Mouse (Mus musculus) liver, embryonic 13.5 days (tissue): ENCODE data around the gene Chrna5. TPM values are rescaled to one million over a fixed set of nuclear protein-coding genes. Genes with fewer than 3 reads are reported as not detected.

ENCODE experiments used
- ATAC-seq: fragments of 200-750 bp; cut with Nextera tagmentation; 2 replicates; pipeline ENCODE4 v1.8.0; 2017; ENCODE audit warnings: low read depth, mild to moderate bottlenecking, moderate number of reproducible peaks, moderate library complexity
- DNase-seq: peaks from one replicate; pipeline ENCODE4 v3.0.0; 2022
- H3K27ac ChIP-seq: fragments of 300-500 bp; sonication (generic); 2 replicates; pipeline ENCODE4 v1.5.1; 2015; ENCODE audit warnings: moderate library complexity, mild to moderate bottlenecking, inconsistent platforms
- H3K27me3 ChIP-seq: fragments of 300-500 bp; sonication (generic); 2 replicates; pipeline ENCODE4 v1.6.1; 2015; ENCODE audit warnings: mild to moderate bottlenecking, inconsistent platforms
- H3K36me3 ChIP-seq: fragments of 300-500 bp; sonication (generic); 2 replicates; pipeline ENCODE4 v1.6.1; 2015; ENCODE audit warnings: mild to moderate bottlenecking, inconsistent platforms
- H3K4me1 ChIP-seq: fragments of 300-500 bp; sonication (generic); replicated peaks from 2 replicates; pipeline ENCODE4 v1.6.1; 2015; ENCODE audit warnings: inconsistent platforms
- H3K4me2 ChIP-seq: fragments of 300-500 bp; sonication (generic); 2 replicates; pipeline ENCODE4 v1.6.1; 2015; ENCODE audit warnings: inconsistent platforms, mild to moderate bottlenecking, moderate library complexity
- H3K4me3 ChIP-seq: fragments of 300-500 bp; sonication (generic); replicated peaks from 2 replicates; pipeline ENCODE4 v1.5.1; 2015; ENCODE audit warnings: mild to moderate bottlenecking, inconsistent platforms
- H3K9ac ChIP-seq: fragments of 300-500 bp; sonication (generic); 2 replicates; pipeline ENCODE4 v1.6.1; 2015; ENCODE audit warnings: mild to moderate bottlenecking, inconsistent platforms
- H3K9me3 ChIP-seq: fragments of 300-500 bp; sonication (generic); replicated peaks from 2 replicates; pipeline ENCODE4 v1.6.1; 2016; ENCODE audit warnings: inconsistent platforms
- WGBS: fragments of 180-500 bp; shearing (Covaris S2); methylation state at CpG from one replicate; pipeline ENCODE4 v1.1.7; 2015; ENCODE audit not compliant: insufficient replicate concordance; 5-methylcytosine and 5-hydroxymethylcytosine counted together
- polyA plus RNA-seq: library from polyadenylated mRNA; unstranded; fragments of >200 nt; fragmentation: Nextera tagmentation; extraction: Ambion mirVana; gene quantifications from 2 replicates; pipeline ENCODE4 v1.2.1, GENCODE M21; 2015

Gene Chrna5
- polyA plus RNA-seq, 1 experiment from 2014 or later = 0.03 TPM

DNA sequence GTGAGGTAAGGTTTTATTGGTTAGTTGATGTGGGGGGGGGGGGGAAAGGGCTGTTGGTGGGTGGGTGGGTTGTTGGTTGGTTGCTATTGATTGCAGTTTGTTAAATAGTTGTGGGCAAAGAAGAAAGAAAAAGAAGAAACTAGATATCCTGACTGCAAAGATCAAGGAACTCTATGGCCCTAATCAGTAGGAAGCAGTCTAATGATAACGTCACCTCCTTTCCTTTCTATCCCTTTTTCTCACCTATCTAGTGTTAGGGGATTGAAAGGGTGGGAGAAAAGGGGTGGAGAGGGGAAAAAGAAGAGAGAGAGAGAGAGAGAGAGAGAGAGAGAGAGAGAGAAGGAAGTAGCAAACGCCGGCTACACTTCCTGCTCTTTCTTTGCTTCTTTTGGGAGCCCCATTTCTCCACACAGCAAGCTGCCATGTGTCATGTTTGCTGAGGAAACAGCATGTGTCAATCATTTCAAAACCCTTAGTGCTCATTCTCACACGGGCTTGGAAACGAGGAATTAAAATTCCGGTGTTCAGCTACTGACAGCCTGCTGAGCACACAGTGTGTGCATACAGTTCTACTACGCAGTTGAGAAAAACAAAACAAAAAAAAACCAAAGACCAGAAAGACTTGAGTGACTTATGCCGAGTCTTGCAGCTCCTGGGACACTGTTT, 10.6 kb upstream of the Chrna5 start:
- H3K9me3 ChIP-seq = no peaks in the 10 kb centered on the region
- H3K4me1 ChIP-seq = no peaks in the 10 kb centered on the region
- no peak for ATAC-seq
- H3K4me3 ChIP-seq = no peak overlapping the region
- H3K36me3 ChIP-seq = no peaks in the 10 kb centered on the region
- no peak overlapping the region for H3K27ac ChIP-seq
- no peak overlapping the region for H3K4me2 ChIP-seq
- DNase-seq = no peak
- 0 out of 2 replicates have a peak, but pooled peaks cover 4% of the 10 kb centered on the region for H3K27me3 ChIP-seq
- H3K9ac ChIP-seq = no peak overlapping the region
- WGBS = 25% methylated on average over 8 of the region's 8 CpGs

DNA sequence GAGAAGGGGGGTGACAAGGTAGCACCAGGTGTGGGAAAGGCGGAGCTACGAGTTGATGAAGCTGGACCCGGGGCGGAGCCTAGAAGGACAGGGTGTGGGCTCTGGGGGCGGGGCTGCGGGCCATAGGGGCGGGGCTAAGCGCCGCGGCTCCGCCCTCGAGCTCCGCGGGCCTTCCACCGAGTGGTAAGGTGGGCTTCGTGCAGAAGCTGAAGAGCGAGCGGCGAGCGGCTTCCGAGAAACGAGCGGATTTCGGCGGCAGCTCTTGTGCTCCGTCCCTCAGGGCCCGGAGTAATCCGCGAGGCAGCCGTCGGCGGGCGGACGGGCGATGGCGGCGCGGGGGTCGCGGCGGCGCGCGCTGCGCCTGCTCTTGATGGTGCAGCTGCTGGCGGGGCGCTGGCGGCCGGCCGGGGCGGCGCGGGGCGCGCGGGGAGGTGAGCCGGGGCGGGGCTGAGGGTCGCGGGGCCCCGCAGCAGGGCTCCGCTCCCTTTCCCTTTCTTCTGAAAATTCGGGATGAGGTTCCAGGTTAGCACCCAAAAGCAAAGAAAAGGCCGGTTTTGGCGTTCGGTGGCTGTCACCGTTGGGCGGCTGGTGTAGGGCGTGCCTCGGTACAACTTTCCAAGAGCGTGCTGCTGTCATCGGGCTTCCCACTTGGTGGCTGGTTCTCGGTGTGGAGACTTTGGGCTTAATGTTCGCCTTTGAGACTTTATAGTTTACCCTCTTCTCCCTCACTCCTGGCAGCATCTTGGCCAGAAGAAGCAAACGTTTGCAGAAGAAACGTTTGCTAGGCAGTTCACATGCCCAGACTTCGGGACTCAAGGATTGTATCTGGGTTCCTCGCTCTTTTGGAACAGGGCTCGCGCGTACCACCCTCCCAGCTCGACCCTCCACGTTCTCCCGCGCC, 861 bp downstream of the Chrna5 start:
- 0 out of 2 replicates have a peak, but pooled peaks have one; percentile 57 for ATAC-seq

DNA sequence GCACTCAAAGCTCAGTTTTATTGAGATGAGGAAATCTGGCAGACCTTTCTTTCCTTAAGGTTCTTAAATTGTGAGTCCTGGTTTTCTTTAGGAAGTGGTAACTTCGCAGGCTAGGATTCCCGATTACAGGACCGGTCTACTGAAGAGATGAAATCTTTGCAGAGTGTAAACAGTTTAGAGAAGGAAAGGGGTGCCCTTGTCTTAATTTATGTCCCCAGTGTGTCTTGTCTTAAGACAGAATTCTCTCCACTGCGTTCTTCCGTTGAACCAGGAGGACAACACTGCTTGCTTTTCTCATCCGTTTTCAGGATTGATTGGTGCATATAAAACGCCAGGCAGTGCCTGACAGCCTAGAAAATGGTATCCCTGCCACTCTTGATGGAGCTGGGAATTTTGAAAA, 1.7 kb downstream of the Chrna5 start:
- Histone ChIP-seq H3K4me1 (peaks cover 16% of the 10 kb centered on the region), H3K36me3 (no peaks in the 10 kb centered on the region), H3K4me3 (0 out of 2 replicates have a peak overlapping the region, but pooled peaks have one; percentile 62), H3K9me3 (no peaks in the 10 kb centered on the region), H3K27ac (no peak overlapping the region), H3K4me2 (peak overlapping the region; percentile 81; the same call in 1 of the 2 replicates), H3K9ac (no peak overlapping the region), H3K27me3 (peaks cover 58% of the 10 kb centered on the region)
- ATAC-seq = no peak
- WGBS = 16% methylated on average over 7 of the region's 7 CpGs
- no peak for DNase-seq

More for the DNA sequence above, 861 bp downstream of the Chrna5 start:
- peak overlapping the region; percentile 62 for H3K4me3 ChIP-seq
- no peaks in the 10 kb centered on the region for H3K36me3 ChIP-seq
- peak overlapping the region; percentile 81 for H3K4me2 ChIP-seq
- 2% methylated on average over 84 of the region's 85 CpGs for WGBS
- 0 out of 2 replicates have a peak overlapping the region, but pooled peaks have one; percentile 9 for H3K9ac ChIP-seq
- H3K9me3 ChIP-seq = no peaks in the 10 kb centered on the region
- no peak overlapping the region for H3K27ac ChIP-seq
- peak; percentile 29 for DNase-seq
- H3K27me3 ChIP-seq = peaks cover 60% of the 10 kb centered on the region
- H3K4me1 ChIP-seq = peaks cover 16% of the 10 kb centered on the region

DNA sequence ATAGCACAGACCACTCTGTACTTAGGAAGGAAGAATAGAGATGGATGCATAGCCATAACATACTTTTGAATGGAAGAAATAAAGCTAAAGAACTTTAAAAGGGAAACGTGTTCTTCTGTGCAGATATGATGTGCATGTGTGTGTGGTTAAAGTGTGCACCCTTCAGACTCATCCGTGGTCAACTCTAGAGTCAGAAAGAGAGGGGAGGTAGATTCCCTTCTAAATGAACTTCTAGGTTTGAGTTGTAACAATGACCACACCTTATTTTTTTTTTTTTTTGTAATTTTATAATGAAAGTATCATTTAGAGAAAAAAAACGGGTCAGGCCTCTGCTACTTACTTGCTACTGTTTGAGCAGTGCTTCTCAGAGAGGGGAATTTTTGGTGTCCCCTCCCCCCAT, 9.7 kb downstream of the Chrna5 start:
- Histone ChIP-seq H3K9me3 (no peaks in the 10 kb centered on the region), H3K27me3 (peaks cover 29% of the 10 kb centered on the region), H3K9ac (no peak overlapping the region), H3K4me1 (peaks cover 1% of the 10 kb centered on the region; the same call in 1 of the 2 replicates), H3K36me3 (no peaks in the 10 kb centered on the region), H3K4me3 (no peak overlapping the region), H3K27ac (no peak overlapping the region), H3K4me2 (no peak overlapping the region)
- WGBS = 48% methylated on average over 3 of the region's 3 CpGs
- ATAC-seq = no peak
- no peak for DNase-seq

DNA sequence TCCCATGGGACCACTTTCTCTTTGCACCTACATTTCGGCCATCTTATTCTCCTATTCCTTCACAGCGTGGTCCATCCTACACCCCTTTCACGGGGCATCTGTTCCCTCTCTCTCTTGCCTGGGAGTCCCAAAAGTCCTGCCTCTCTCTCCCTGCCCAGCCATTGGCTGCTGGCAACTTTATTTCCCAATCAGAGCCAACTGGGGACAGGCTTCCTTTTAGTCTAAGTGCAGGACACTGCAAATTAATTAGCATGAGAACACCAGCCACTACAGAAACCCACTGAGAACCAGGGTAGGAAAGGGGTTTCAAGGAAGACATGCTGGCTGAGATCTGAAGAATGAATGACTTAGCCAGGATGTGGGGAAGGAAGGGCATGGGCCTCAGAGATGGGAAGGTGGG, 13.7 kb downstream of the Chrna5 start:
- Histone ChIP-seq H3K4me1 (peaks cover 7% of the 10 kb centered on the region), H3K36me3 (no peaks in the 10 kb centered on the region), H3K27ac (no peak overlapping the region), H3K9ac (no peak overlapping the region), H3K4me2 (no peak overlapping the region), H3K4me3 (no peak overlapping the region), H3K27me3 (peaks cover 24% of the 10 kb centered on the region), H3K9me3 (no peaks in the 10 kb centered on the region)
- DNase-seq (no peak), ATAC-seq (no peak)
- 44% methylated on average over 3 of the region's 3 CpGs for WGBS

DNA sequence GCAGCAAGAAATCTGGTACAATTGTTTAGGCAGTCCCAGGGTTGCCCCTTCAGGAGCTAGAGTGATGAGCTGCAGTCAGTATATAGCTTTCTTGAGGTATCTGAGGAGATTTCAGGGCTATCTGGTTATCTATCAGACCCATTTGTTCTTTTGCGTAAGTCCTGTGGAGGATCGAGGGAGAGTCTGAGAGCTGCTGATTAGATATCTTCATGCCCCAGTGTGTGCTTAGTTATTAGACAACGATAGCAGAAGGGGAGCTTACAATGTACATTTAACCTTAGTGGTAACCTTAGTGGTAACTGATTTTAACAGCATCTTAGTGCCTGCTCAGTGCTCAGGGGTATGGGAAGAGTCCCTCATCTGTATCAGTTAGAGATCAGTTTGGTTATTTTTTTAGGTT, 15.0 kb downstream of the Chrna5 start:
- ATAC-seq (peak; percentile 81), DNase-seq (peak; percentile 15)
- no peak overlapping the region for H3K27ac ChIP-seq
- peaks cover 24% of the 10 kb centered on the region for H3K27me3 ChIP-seq
- no peaks in the 10 kb centered on the region for H3K36me3 ChIP-seq
- WGBS = 22% methylated on average over 3 of the region's 3 CpGs
- H3K4me2 ChIP-seq = no peak overlapping the region
- H3K9me3 ChIP-seq = no peaks in the 10 kb centered on the region
- no peak overlapping the region for H3K9ac ChIP-seq
- peaks cover 7% of the 10 kb centered on the region for H3K4me1 ChIP-seq
- no peak overlapping the region for H3K4me3 ChIP-seq

DNA sequence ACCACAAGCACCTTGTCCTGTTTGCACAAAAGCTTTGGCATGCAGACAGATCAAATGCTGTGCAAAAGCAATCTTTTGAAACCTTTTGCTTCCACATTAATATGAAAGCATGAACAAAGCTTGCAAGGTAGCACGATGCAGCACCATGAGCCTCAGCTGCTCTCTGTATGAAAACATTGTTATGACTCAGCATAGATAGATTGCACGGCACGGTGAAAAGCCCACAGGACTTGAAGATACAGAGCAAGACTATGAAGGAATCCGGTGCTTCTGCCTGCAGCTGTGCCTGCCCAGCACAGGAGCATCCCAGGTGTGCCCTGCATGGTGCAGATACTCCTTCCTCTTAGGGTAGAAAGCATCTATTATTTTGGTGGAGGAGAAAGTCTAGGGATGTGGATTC, 22.9 kb downstream of the Chrna5 start:
- Histone ChIP-seq H3K9ac (no peak overlapping the region), H3K4me2 (no peak overlapping the region), H3K4me3 (no peak overlapping the region), H3K9me3 (no peaks in the 10 kb centered on the region), H3K36me3 (no peaks in the 10 kb centered on the region), H3K27me3 (no peaks in the 10 kb centered on the region), H3K27ac (no peak overlapping the region), H3K4me1 (no peaks in the 10 kb centered on the region)
- WGBS = 54% methylated on average over 4 of the region's 4 CpGs
- DNase-seq (no peak), ATAC-seq (no peak)

DNA sequence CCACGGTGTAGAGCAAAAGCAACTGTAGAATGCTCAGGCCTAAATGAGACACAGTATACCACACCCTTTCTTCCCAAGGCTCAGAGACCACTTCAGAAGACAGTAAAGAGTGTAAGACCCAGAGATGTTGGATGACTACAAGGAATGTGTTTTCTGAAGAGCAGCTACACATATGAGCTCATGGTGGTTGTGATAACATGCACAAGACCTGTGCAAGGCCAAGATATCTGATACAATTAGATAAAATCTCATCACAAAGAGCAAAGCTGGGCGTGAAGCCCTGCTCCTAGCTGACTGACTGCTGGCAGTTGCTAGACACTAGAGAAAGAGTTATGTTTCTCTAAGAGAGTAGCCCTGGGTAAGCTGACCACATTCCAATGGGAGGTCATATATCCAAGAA, 29.0 kb downstream of the Chrna5 start:
- WGBS = 37% methylated on average over 2 of the region's 2 CpGs
- ATAC-seq (no peak), DNase-seq (no peak)
- Histone ChIP-seq H3K27ac (no peak overlapping the region), H3K9ac (no peak overlapping the region), H3K4me2 (no peak overlapping the region), H3K4me1 (0 out of 2 replicates have a peak, but pooled peaks cover 3% of the 10 kb centered on the region), H3K27me3 (no peaks in the 10 kb centered on the region), H3K36me3 (no peaks in the 10 kb centered on the region), H3K9me3 (no peaks in the 10 kb centered on the region), H3K4me3 (no peak overlapping the region)

DNA sequence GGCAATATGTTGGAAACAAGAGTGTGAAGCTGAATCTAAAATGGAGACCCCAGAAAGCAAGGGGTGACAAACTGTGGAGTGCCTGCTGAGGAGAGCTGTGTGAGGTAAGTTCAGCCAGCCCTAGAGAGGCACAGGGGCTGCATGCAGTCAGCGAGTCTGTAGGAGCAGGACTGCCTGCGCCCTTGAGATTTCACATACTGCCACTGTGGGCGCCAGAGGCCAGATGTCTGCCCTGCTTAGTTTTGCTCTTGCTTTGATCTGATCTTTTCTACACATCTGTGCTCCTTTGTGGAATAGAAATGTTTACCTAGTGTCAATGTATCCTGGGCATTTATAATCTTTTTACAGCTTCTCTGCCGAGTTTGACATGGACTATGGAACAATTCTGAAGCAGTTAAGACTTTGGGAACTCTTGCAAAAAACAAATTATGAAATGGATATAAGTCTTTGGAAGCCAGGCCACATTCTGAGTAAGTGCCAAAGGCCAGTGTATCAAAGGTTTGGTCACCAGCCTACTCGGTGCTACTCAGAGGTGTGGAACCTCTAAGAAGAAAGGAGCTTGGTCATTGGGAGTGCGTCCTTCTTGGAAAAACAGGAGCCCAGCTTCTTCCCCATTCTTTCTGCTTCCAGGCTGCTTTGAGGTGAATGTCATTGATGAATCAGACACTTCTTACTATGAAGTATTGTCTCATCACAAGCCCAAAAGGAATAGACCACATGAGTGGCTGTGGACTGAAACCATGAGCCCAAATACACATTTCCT, 30.1 kb downstream of the Chrna5 start:
- 35% methylated on average over 6 of the region's 6 CpGs for WGBS
- no peak for DNase-seq

DNA sequence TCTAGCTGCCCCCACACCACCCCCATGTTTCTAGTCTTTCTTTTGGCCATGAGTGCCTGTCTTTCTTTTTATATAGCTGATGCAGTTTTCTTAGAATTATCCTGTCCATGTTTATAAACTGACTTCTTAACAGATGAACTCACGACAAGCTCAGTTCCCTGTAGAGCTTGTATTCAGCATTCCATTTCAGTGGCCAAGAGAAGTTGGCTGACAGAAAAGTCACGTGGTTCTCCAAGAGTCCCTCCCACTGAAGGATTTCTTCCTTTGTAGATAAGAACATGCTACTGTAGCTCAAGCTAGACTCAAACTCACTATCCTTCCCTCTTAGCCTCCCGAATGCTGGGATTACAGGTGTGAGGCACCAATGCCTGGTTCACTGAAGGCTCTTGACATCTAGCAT, 36.2 kb downstream of the Chrna5 start:
- no peak overlapping the region for H3K4me2 ChIP-seq
- no peaks in the 10 kb centered on the region for H3K9me3 ChIP-seq
- H3K27ac ChIP-seq = no peak overlapping the region
- no peaks in the 10 kb centered on the region for H3K27me3 ChIP-seq
- ATAC-seq (no peak), DNase-seq (no peak)
- H3K4me3 ChIP-seq = no peak overlapping the region
- H3K36me3 ChIP-seq = no peaks in the 10 kb centered on the region
- H3K9ac ChIP-seq = no peak overlapping the region
- WGBS = 48% methylated on average over 3 of the region's 3 CpGs
- H3K4me1 ChIP-seq = no peaks in the 10 kb centered on the region

More for the DNA sequence above, 30.1 kb downstream of the Chrna5 start:
- no peaks in the 10 kb centered on the region for H3K27me3 ChIP-seq
- H3K36me3 ChIP-seq = no peaks in the 10 kb centered on the region
- 0 out of 2 replicates have a peak, but pooled peaks cover 3% of the 10 kb centered on the region for H3K4me1 ChIP-seq
- H3K9me3 ChIP-seq = no peaks in the 10 kb centered on the region
- H3K4me2 ChIP-seq = no peak overlapping the region
- H3K4me3 ChIP-seq = no peak overlapping the region
- H3K27ac ChIP-seq = no peak overlapping the region
- ATAC-seq = no peak
- no peak overlapping the region for H3K9ac ChIP-seq

DNA sequence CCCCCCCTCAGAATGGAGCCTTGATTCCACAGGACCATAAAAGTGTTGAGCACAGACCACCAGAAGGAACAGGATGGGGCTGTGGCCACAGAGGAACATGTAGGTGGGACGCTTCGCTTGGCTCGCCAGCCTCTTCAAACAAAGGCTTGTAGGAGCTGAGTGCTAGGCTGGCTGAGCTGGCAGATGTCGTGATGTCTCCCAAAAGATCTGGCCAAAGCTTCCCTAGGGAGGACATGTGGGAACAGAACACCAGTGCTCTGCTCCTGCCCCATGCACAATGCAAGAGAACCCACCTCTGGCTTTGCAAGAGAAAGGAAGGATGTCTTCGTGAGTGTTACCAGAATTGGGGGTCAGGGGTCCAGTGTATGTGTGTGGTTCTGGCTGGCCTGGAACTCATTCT, 42.6 kb downstream of the Chrna5 start:
- Histone ChIP-seq H3K9me3 (no peaks in the 10 kb centered on the region), H3K4me2 (no peak overlapping the region), H3K27ac (no peak overlapping the region), H3K27me3 (peaks cover 45% of the 10 kb centered on the region), H3K9ac (no peak overlapping the region), H3K4me3 (no peak overlapping the region), H3K4me1 (no peaks in the 10 kb centered on the region), H3K36me3 (no peaks in the 10 kb centered on the region)
- ATAC-seq = no peak
- 59% methylated on average over 5 of the region's 5 CpGs for WGBS
- no peak for DNase-seq
